Mouse (Mus musculus): ENCODE measurements around the gene Cidec. TPM values are rescaled to one million over a fixed set of nuclear protein-coding genes. Genes with fewer than 3 reads are reported as not detected.
A peak's percentile ranks its signal among the peaks of the same experiment; 100 is the strongest.

The Cidec gene
- polyA plus RNA-seq, 1 experiment from 2014 or later: 1.3 TPM

GRCm38 (mm10) chr6:113386025-113386424, 49.5 kb downstream of the Cidec start:
- Histone ChIP-seq H3K27ac (ENCODE audit: low read length) (no peak overlapping the region), H3K4me3 (ENCODE audit: low read depth, low read length) (no peak overlapping the region), H3K4me2 (replicated peaks; ENCODE audit: low read depth, low read length) (no peak overlapping the region), H3K27me3 (replicated peaks; ENCODE audit: insufficient read depth, low read length) (no peaks in the 10 kb centered on the region), H3K9me3 (ENCODE audit: low read length) (no peaks in the 10 kb centered on the region), H3K4me1 (ENCODE audit: insufficient read depth, low read depth, low read length) (no peaks in the 10 kb centered on the region), H3K9ac (replicated peaks; ENCODE audit: low read depth) (no peak overlapping the region), H3K36me3 (ENCODE audit: insufficient read depth, low read length) (peaks cover 56% of the 10 kb centered on the region)
- ATAC-seq (no peak), DNase-seq (ENCODE audit: low spot score) (no peak)
- TF ChIP-seq CTCF (IDR thresholded peaks at IDR 0.05) (no peak), EP300 (IDR thresholded peaks at IDR 0.05) (no peak)
- WGBS: 68% methylated on average over 3 of the region's 3 CpGs

GRCm38 (mm10) chr6:113385160-113385714, 50.3 kb downstream of the Cidec start:
- Histone ChIP-seq H3K4me1 (ENCODE audit: insufficient read depth, low read depth, low read length) (no peaks in the 10 kb centered on the region), H3K27ac (ENCODE audit: low read length) (no peak overlapping the region), H3K9me3 (ENCODE audit: low read length) (no peaks in the 10 kb centered on the region), H3K4me3 (ENCODE audit: low read depth, low read length) (no peak overlapping the region), H3K27me3 (replicated peaks; ENCODE audit: insufficient read depth, low read length) (no peaks in the 10 kb centered on the region), H3K36me3 (ENCODE audit: insufficient read depth, low read length) (peaks cover 61% of the 10 kb centered on the region), H3K4me2 (replicated peaks; ENCODE audit: low read depth, low read length) (no peak overlapping the region), H3K9ac (replicated peaks; ENCODE audit: low read depth) (no peak overlapping the region)
- DNase-seq (ENCODE audit: low spot score): no peak
- WGBS: 78% methylated on average over 11 of the region's 11 CpGs
- TF ChIP-seq CTCF (IDR thresholded peaks at IDR 0.05) (no peak), EP300 (IDR thresholded peaks at IDR 0.05) (no peak)
- no peak for ATAC-seq

- H3K27ac ChIP-seq (ENCODE audit: low read length): no peak overlapping the region
- H3K27me3 ChIP-seq (replicated peaks; ENCODE audit: insufficient read depth, low read length): no peaks in the 10 kb centered on the region
- ATAC-seq (no peak), DNase-seq (ENCODE audit: low spot score) (no peak)
- WGBS: 93% methylated on average over 8 of the region's 8 CpGs
- H3K9ac ChIP-seq (replicated peaks; ENCODE audit: low read depth): no peak overlapping the region
- no peak overlapping the region for H3K4me3 ChIP-seq (ENCODE audit: low read depth, low read length)
- peaks cover 54% of the 10 kb centered on the region for H3K36me3 ChIP-seq (ENCODE audit: insufficient read depth, low read length)
- TF ChIP-seq EP300 (IDR thresholded peaks at IDR 0.05) (no peak), CTCF (IDR thresholded peaks at IDR 0.05) (no peak)
- no peak overlapping the region for H3K4me2 ChIP-seq (replicated peaks; ENCODE audit: low read depth, low read length)
- no peaks in the 10 kb centered on the region for H3K4me1 ChIP-seq (ENCODE audit: insufficient read depth, low read depth, low read length)
- no peaks in the 10 kb centered on the region for H3K9me3 ChIP-seq (ENCODE audit: low read length)
Observed at GRCm38 (mm10) chr6:113384351-113384927, 51.1 kb downstream of the Cidec start.

- no peak for ATAC-seq
- H3K27ac ChIP-seq (ENCODE audit: low read length): no peak overlapping the region
- no peak overlapping the region for H3K4me2 ChIP-seq (replicated peaks; ENCODE audit: low read depth, low read length)
- WGBS: 91% methylated on average over 11 of the region's 11 CpGs
- no peaks in the 10 kb centered on the region for H3K9me3 ChIP-seq (ENCODE audit: low read length)
- no peak overlapping the region for H3K9ac ChIP-seq (replicated peaks; ENCODE audit: low read depth)
- DNase-seq (ENCODE audit: low spot score): no peak
- TF ChIP-seq CTCF (IDR thresholded peaks at IDR 0.05): peak; percentile 23; the same call in 1 of the 2 replicates
- TF ChIP-seq EP300 (IDR thresholded peaks at IDR 0.05): no peak
- peaks cover 25% of the 10 kb centered on the region for H3K36me3 ChIP-seq (ENCODE audit: insufficient read depth, low read length)
- H3K27me3 ChIP-seq (replicated peaks; ENCODE audit: insufficient read depth, low read length): no peaks in the 10 kb centered on the region
- no peak overlapping the region for H3K4me3 ChIP-seq (ENCODE audit: low read depth, low read length)
- H3K4me1 ChIP-seq (ENCODE audit: insufficient read depth, low read depth, low read length): 0 out of 2 replicates have a peak, but pooled peaks cover 3% of the 10 kb centered on the region
Observed at GRCm38 (mm10) chr6:113380480-113380879, 55.1 kb downstream of the Cidec start.

- 0 out of 2 replicates have a peak, but pooled peaks cover 3% of the 10 kb centered on the region for H3K4me1 ChIP-seq (ENCODE audit: insufficient read depth, low read depth, low read length)
- peak overlapping the region; percentile 82 for H3K4me2 ChIP-seq (replicated peaks; ENCODE audit: low read depth, low read length)
- H3K27me3 ChIP-seq (replicated peaks; ENCODE audit: insufficient read depth, low read length): no peaks in the 10 kb centered on the region
- peak; percentile 37 for DNase-seq (ENCODE audit: low spot score)
- WGBS: 56% methylated on average over 6 of the region's 6 CpGs
- no peaks in the 10 kb centered on the region for H3K9me3 ChIP-seq (ENCODE audit: low read length)
- H3K9ac ChIP-seq (replicated peaks; ENCODE audit: low read depth): no peak overlapping the region
- TF ChIP-seq CTCF (IDR thresholded peaks at IDR 0.05) (no peak), EP300 (IDR thresholded peaks at IDR 0.05) (no peak)
- H3K36me3 ChIP-seq (ENCODE audit: insufficient read depth, low read length): peaks cover 24% of the 10 kb centered on the region
- H3K27ac ChIP-seq (ENCODE audit: low read length): no peak overlapping the region
- peak overlapping the region; percentile 85; the same call in 1 of the 2 replicates for H3K4me3 ChIP-seq (ENCODE audit: low read depth, low read length)
- ATAC-seq: no peak
Observed at GRCm38 (mm10) chr6:113379246-113379645, 56.3 kb downstream of the Cidec start.

- ATAC-seq (peak; percentile 96), DNase-seq (ENCODE audit: low spot score) (peak; percentile 99)
- TF ChIP-seq EP300 (IDR thresholded peaks at IDR 0.05) (peak; percentile 85), CTCF (IDR thresholded peaks at IDR 0.05) (peak; percentile 54)
- Histone ChIP-seq H3K9me3 (ENCODE audit: low read length) (no peaks in the 10 kb centered on the region), H3K4me1 (ENCODE audit: insufficient read depth, low read depth, low read length) (0 out of 2 replicates have a peak, but pooled peaks cover 3% of the 10 kb centered on the region), H3K36me3 (ENCODE audit: insufficient read depth, low read length) (peaks cover 31% of the 10 kb centered on the region), H3K27me3 (replicated peaks; ENCODE audit: insufficient read depth, low read length) (no peaks in the 10 kb centered on the region), H3K27ac (ENCODE audit: low read length) (peak within 1 kb of the TSS; percentile 82), H3K9ac (replicated peaks; ENCODE audit: low read depth) (peak within 1 kb of the TSS; percentile 85), H3K4me2 (replicated peaks; ENCODE audit: low read depth, low read length) (peak within 1 kb of the TSS; percentile 82), H3K4me3 (ENCODE audit: low read depth, low read length) (peak within 1 kb of the TSS; percentile 85)
- whole genome bisulfite sequencing: under 1% methylated on average over 58 of the region's 61 CpGs
Observed at GRCm38 (mm10) chr6:113377496-113378385, 57.8 kb downstream of the Cidec start, which contains the start of the genes Tada3 and Arpc4. Gene Tada3, minus strand, starts transcription at chr6:113377883. Gene Arpc4, plus strand, starts transcription at chr6:113378115.

Data from lung, postnatal 0 days (tissue).